Mouse (Mus musculus) G1E (cell line): ENCODE measurements at regions not wholly inside any gene's neighbourhood (a gene's known extent, or its start where the extent isn't known, plus 50 kb on each side); places are given as distances from the start of the nearest gene placed in this dataset.
A peak's percentile ranks its signal among the peaks of the same experiment; 100 is the strongest.

Source experiments
- ATAC-seq: 2 replicates; pipeline ENCODE4 v1.8.0; 2016; ENCODE audit warnings: mild to moderate bottlenecking; ENCODE audit not compliant: insufficient number of reproducible peaks, poor library complexity, low FRiP score, severe bottlenecking; ENCODE audit errors: extremely low read depth
- DNase-seq: peaks from one replicate; pipeline ENCODE4 v3.0.0; 2012; ENCODE audit warnings: low spot score
- H3K27me3 ChIP-seq: 2 replicates; pipeline ENCODE4 v1.6.1; 2012; ENCODE audit warnings: mild to moderate bottlenecking, low read length, inconsistent platforms; ENCODE audit not compliant: insufficient read depth
- H3K36me3 ChIP-seq: replicated peaks from 2 replicates; pipeline ENCODE3; 2012; ENCODE audit warnings: mild to moderate bottlenecking, inconsistent platforms
- H3K4me1 ChIP-seq: 2 replicates; pipeline ENCODE4 v1.6.1; 2012; ENCODE audit warnings: low read depth, low read length, inconsistent platforms, mixed read lengths; ENCODE audit not compliant: insufficient read depth
- H3K4me3 ChIP-seq: 2 replicates; pipeline ENCODE4 v1.5.1; 2012; ENCODE audit warnings: low read depth, mild to moderate bottlenecking, inconsistent platforms, low read length, moderate library complexity, mixed read lengths
- H3K9me3 ChIP-seq: replicated peaks from 2 replicates; pipeline ENCODE4 v1.6.1; 2012; ENCODE audit warnings: inconsistent platforms
- CTCF ChIP-seq: IDR thresholded peaks from 2 replicates; pipeline ENCODE4 v1.5.1; 2012; ENCODE audit warnings: low read depth, low read length, inconsistent platforms, mixed read lengths
- GATA1 ChIP-seq: IDR thresholded peaks from 2 replicates; pipeline ENCODE4 v1.6.1; 2012; ENCODE audit warnings: borderline replicate concordance, low read length, inconsistent platforms, mixed read lengths
- GATA2 ChIP-seq: IDR thresholded peaks from 2 replicates; pipeline ENCODE4 v1.6.1; 2012; ENCODE audit warnings: low read depth, low read length, inconsistent platforms, borderline replicate concordance
- POLR2AphosphoS5 ChIP-seq: IDR thresholded peaks from 2 replicates; pipeline ENCODE4 v1.6.1; 2012; ENCODE audit warnings: low read depth, low read length, inconsistent platforms; ENCODE audit not compliant: insufficient replicate concordance
- TAL1 ChIP-seq: conservative IDR thresholded peaks from 2 replicates; pipeline ENCODE4 v1.6.1; 2012; ENCODE audit warnings: low read depth, low read length, inconsistent platforms, mixed read lengths

DNA sequence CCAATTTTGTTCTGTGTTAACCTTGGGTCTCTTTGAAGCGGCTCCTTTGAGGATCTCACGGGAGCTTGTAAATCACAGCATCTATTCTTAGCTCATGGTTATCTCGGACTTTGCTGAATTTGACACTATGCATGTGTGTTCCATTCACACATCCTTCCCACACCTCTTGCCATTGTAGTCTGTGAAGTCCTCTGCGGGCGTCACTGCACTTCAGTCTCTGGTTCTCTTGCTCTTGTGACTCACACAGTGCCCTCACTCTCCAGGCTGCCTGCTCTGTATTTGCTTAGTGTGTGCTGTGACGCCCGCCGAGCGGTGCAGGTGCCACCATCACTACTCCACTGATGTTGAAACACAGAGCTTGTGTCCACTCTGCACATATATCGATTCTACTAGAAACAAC is 1271.2 kb downstream of the Synb start:
- peaks cover 54% of the 10 kb centered on the region for H3K9me3 ChIP-seq
- H3K4me3 ChIP-seq: no peak overlapping the region
- no peak for ATAC-seq
- no peak for TF ChIP-seq TAL1
- TF ChIP-seq CTCF: no peak
- TF ChIP-seq POLR2AphosphoS5: no peak
- no peak for TF ChIP-seq GATA2
- TF ChIP-seq GATA1: no peak
- no peaks in the 10 kb centered on the region for H3K4me1 ChIP-seq
- H3K36me3 ChIP-seq: no peaks in the 10 kb centered on the region
- no peak for DNase-seq
- no peaks in the 10 kb centered on the region for H3K27me3 ChIP-seq

DNA sequence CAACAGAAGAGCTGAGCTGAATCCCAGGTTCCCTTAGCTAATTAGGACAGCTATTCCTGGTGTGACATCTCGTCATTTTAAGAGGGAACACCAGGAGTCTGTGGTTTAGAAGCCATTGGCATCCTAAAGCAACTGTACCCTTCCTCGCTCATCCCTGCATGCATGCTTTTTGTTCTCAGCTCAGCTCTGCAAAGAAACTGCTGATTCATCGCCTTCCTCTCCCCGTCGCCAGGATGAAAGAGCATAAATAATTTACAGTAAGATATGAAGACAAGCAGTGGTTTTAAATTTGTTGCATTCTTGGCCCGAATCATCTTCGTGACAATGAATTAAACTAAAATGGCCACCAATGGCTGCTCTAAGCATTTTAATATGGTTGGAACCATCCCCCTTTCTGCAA is 1272.9 kb downstream of the Synb start:
- DNase-seq (no peak), ATAC-seq (no peak)
- Histone ChIP-seq H3K9me3 (peaks cover 59% of the 10 kb centered on the region), H3K27me3 (no peaks in the 10 kb centered on the region), H3K4me1 (no peaks in the 10 kb centered on the region), H3K4me3 (no peak overlapping the region), H3K36me3 (no peaks in the 10 kb centered on the region)
- TF ChIP-seq TAL1 (no peak), GATA2 (no peak), CTCF (no peak), POLR2AphosphoS5 (no peak), GATA1 (no peak)

DNA sequence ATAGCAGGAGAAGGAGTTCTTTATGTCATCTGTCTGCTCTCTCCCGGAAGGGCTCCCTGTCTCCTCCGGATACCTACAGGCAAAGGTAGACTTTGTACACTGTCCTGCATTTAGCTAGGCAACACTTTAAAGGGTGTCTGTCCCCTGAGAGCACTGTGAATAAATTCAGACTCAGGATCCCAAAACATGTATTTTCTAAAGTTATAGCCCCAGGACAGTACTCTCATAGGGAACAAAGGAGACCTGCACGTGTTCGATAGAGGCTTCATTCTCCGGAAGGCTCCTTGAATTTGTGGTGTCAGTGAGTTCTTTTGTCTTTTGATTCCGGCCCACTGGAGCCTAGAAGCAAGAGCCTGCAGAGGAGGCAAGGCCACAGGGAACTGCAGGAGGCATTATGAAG is 1273.3 kb downstream of the Synb start:
- DNase-seq (no peak), ATAC-seq (no peak)
- Histone ChIP-seq H3K9me3 (peaks cover 57% of the 10 kb centered on the region), H3K4me1 (no peaks in the 10 kb centered on the region), H3K27me3 (no peaks in the 10 kb centered on the region), H3K36me3 (no peaks in the 10 kb centered on the region), H3K4me3 (no peak overlapping the region)
- TF ChIP-seq CTCF (no peak), TAL1 (no peak), GATA2 (no peak), GATA1 (no peak), POLR2AphosphoS5 (no peak)

DNA sequence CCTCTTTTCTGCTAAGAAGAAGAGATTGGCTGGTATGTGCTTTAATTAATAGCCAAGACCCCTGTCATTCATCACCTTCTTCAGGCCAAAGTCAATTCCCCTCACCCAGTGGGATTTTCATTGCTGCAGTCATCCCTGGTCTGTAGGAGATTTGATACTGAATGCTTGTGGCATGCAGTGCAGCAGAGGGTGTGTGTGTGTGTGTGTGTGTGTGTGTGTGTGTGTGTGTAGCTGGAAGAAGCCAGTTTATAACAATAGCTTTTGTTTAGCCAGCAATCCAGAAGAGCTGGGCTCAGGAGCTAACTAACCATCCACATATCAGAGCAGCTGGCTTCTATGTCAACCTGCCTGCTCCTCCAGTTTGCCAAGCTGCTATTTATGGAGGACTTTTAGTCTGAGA is 1275.4 kb downstream of the Synb start:
- no peaks in the 10 kb centered on the region for H3K4me1 ChIP-seq
- TF ChIP-seq GATA1 (no peak), CTCF (no peak), POLR2AphosphoS5 (no peak), GATA2 (no peak), TAL1 (no peak)

DNA sequence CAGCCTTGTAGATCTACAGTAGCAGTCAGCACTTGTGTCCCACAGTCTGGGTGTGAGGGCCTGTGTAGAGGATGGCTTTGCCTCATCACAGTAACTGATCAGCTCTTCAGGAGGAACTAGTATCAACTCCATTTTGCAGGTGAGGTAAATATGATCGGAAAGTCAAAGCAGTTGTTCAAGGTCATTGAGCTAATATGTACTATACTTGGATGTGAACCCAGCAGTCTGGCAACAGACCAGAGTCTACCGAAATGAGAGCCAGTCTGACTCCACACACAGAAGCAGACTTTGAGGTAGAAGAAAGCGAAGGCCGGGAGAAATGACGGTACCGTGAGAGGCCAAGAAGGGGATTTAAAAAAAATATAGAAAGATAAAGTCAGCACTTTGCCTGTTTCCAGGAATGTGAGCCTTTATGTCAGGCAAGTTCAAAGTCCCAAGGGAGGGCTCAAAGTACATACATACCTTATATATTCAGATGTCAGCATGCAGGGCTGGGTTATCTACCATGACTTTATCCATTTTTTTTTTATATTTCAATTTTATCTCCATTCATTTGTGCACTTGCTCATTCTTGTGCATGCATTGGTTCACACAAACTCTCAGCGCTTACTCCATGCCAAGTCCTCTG is 1297.2 kb downstream of the Synb start:
- DNase-seq (no peak), ATAC-seq (no peak)
- Histone ChIP-seq H3K9me3 (peaks cover 60% of the 10 kb centered on the region), H3K4me3 (no peak overlapping the region), H3K27me3 (no peaks in the 10 kb centered on the region), H3K4me1 (no peaks in the 10 kb centered on the region), H3K36me3 (no peaks in the 10 kb centered on the region)
- TF ChIP-seq POLR2AphosphoS5: no peak

More for the DNA sequence above, 1275.4 kb downstream of the Synb start:
- DNase-seq: no peak
- H3K36me3 ChIP-seq: no peaks in the 10 kb centered on the region
- H3K4me3 ChIP-seq: no peak overlapping the region
- H3K27me3 ChIP-seq: no peaks in the 10 kb centered on the region
- H3K9me3 ChIP-seq: peaks cover 53% of the 10 kb centered on the region
- no peak for ATAC-seq

DNA sequence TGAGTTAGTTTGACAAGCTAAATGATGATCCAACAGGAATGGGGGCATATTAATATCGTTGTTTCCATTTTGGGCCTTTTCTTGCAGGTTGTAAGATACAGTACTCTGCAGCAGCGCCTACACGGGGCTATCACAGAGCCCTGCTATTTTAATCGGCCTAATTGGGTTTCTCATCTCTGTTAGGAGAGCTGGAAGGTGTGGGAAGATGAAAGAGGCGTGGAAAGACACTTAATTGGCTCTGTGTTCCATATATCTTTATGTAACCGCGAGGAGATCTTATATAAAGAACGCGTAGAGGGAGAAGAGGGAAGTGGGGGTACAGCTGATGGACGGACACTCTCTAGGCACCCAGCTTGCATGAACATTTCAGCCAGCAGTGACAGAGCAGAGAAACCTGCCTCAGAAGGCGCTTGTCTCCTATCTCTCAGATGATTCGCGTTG is 1300.5 kb downstream of the Synb start:
- TF ChIP-seq POLR2AphosphoS5 (no peak), GATA1 (no peak), GATA2 (no peak), CTCF (no peak), TAL1 (no peak)

DNA sequence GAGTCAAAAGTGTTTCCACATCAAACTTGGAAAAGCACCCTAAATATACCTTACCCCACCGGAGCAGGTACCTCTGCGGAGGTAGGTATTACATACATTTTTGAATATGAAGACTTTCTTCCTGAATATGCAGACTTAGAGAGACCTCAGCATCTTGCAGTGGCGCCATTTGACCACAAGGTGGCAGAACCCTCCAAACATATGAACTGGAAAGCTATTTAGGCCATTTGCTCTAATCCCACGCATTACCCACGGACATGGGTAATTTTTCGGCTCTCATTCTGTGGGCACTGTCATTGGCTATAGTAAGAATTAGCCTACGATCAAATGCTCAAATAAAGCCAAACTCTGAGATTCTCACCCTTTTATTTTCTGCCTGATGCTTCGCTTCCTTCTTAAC is 1301.0 kb downstream of the Synb start:
- DNase-seq (no peak), ATAC-seq (no peak)
- no peaks in the 10 kb centered on the region for H3K36me3 ChIP-seq
- no peak overlapping the region for H3K4me3 ChIP-seq
- no peaks in the 10 kb centered on the region for H3K27me3 ChIP-seq
- no peak for TF ChIP-seq TAL1
- TF ChIP-seq CTCF: 0 out of 2 replicates have a peak, but pooled peaks have one; percentile 8
- TF ChIP-seq GATA1: no peak
- H3K4me1 ChIP-seq: no peaks in the 10 kb centered on the region
- peaks cover 70% of the 10 kb centered on the region for H3K9me3 ChIP-seq

More for the DNA sequence above, 1300.5 kb downstream of the Synb start:
- peaks cover 72% of the 10 kb centered on the region for H3K9me3 ChIP-seq
- H3K36me3 ChIP-seq: no peaks in the 10 kb centered on the region
- DNase-seq (no peak), ATAC-seq (no peak)
- no peak overlapping the region for H3K4me3 ChIP-seq
- no peaks in the 10 kb centered on the region for H3K4me1 ChIP-seq
- no peaks in the 10 kb centered on the region for H3K27me3 ChIP-seq
